Mouse (Mus musculus) kidney, postnatal 0 days (tissue): ENCODE data around the gene Fbxo5. TPM values are rescaled to one million over a fixed set of nuclear protein-coding genes. Genes with fewer than 3 reads are reported as not detected.

ENCODE experiments used
- ATAC-seq: fragments of 200-750 bp; cut with Nextera tagmentation; replicated peaks from 2 replicates; pipeline ENCODE4 v1.8.0; 2017; ENCODE audit warnings: low read depth, moderate number of reproducible peaks, moderate TSS enrichment, moderate library complexity; ENCODE audit not compliant: low FRiP score
- DNase-seq: peaks from one replicate; pipeline ENCODE4 v3.0.0-alpha.2; 2016; ENCODE audit warnings: low spot score
- H3K27ac ChIP-seq: fragments of 300-500 bp; sonication (generic); 2 replicates; pipeline ENCODE4 v1.5.1; 2014; ENCODE audit warnings: mild to moderate bottlenecking
- H3K27me3 ChIP-seq: fragments of 300-500 bp; sonication (generic); 2 replicates; pipeline ENCODE4 v1.6.1; 2014; ENCODE audit warnings: low read length, mixed read lengths; ENCODE audit not compliant: insufficient read depth
- H3K36me3 ChIP-seq: fragments of 300-500 bp; sonication (generic); 2 replicates; pipeline ENCODE4 v1.6.1; 2014; ENCODE audit warnings: low read length, mixed read lengths; ENCODE audit not compliant: insufficient read depth
- H3K4me1 ChIP-seq: fragments of 300-500 bp; sonication (generic); replicated peaks from 2 replicates; pipeline ENCODE4 v1.6.1; 2014; ENCODE audit warnings: antibody characterized with exemption, low read length, mixed read lengths; ENCODE audit not compliant: insufficient read depth
- H3K4me2 ChIP-seq: fragments of 300-500 bp; sonication (generic); 2 replicates; pipeline ENCODE4 v1.6.1; 2014; ENCODE audit warnings: mild to moderate bottlenecking, low read length, moderate library complexity, mixed read lengths
- H3K4me3 ChIP-seq: fragments of 300-500 bp; sonication (generic); replicated peaks from 2 replicates; pipeline ENCODE4 v1.5.1; 2014; ENCODE audit warnings: low read depth, low read length
- H3K9ac ChIP-seq: fragments of 300-500 bp; sonication (generic); 2 replicates; pipeline ENCODE4 v1.6.1; 2014; ENCODE audit warnings: low read depth, low read length
- H3K9me3 ChIP-seq: fragments of 300-500 bp; sonication (generic); replicated peaks from 2 replicates; pipeline ENCODE4 v1.6.1; 2016; ENCODE audit warnings: low read length, inconsistent platforms, mixed read lengths
- CTCF ChIP-seq: IDR thresholded peaks from 2 replicates; pipeline ENCODE4 v1.5.1; 2016; ENCODE audit warnings: antibody characterized with exemption, low read depth, mild to moderate bottlenecking, moderate library complexity
- WGBS: fragments of 180-500 bp; shearing (Covaris S2); extraction: QIAGEN DNeasy Blood & Tissue Kit; methylation state at CpG from one replicate; pipeline ENCODE4 v1.1.7; 2014; 5-methylcytosine and 5-hydroxymethylcytosine counted together
- polyA plus RNA-seq: library from polyadenylated mRNA; unstranded; fragments of >200 nt; fragmentation: Nextera tagmentation; extraction: Ambion mirVana; gene quantifications from 2 replicates; pipeline ENCODE4 v1.2.1, GENCODE M21; 2015

Fbxo5 gene
- polyA plus RNA-seq, 1 experiment from 2014 or later: 29.3 TPM

DNA sequence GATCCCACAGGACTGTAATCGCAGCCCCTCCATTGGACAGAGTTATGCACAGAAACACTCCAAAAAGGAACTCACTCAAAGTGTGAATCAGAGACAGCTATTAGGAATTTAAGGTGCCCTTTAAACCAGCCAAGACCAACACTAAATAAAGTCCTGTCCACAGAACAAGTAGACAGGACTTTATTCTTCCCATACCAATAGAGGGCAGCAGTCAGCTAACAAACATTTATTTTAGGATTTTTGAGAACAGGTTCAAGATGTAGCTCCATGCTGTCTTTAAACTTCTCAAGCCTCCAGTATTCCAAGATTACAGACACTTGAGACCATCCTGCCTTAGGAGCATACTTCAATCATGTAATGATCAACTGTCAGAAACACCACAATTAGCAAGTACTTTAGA, 4.9 kb downstream of the Fbxo5 start:
- Histone ChIP-seq H3K27ac (no peak overlapping the region), H3K4me1 (peaks cover 13% of the 10 kb centered on the region; the same call in 1 of the 2 replicates), H3K4me2 (no peak overlapping the region), H3K4me3 (no peak overlapping the region), H3K36me3 (peaks cover 29% of the 10 kb centered on the region), H3K9me3 (no peaks in the 10 kb centered on the region), H3K9ac (no peak overlapping the region), H3K27me3 (no peaks in the 10 kb centered on the region)
- 97% methylated on average over 1 of the region's 1 CpGs for WGBS
- peak; percentile 69 for DNase-seq
- peak; percentile 67 for TF ChIP-seq CTCF
- no peak for ATAC-seq

DNA sequence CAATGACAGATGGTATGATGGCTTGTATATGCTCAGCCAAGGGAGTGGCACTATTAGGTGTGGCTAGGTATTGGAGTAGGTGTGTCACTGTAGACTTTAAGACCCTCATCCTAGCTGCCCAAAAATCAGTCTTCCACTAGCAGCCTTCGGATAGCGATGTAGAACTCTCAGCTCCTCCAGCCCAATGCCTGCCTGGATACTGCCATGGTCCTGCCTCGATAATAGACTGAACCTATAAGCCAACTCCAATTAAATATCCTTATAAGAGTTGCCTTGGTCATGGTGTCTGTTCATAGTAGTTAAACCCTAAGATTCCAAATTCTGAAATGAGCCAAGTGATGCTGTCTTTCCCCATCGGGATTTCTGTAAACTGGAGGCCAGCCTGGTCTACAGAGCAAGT, 7.3 kb downstream of the Fbxo5 start:
- H3K4me2 ChIP-seq: no peak overlapping the region
- H3K27me3 ChIP-seq: no peaks in the 10 kb centered on the region
- WGBS: 88% methylated on average over 4 of the region's 4 CpGs
- H3K27ac ChIP-seq: no peak overlapping the region
- DNase-seq: no peak
- H3K36me3 ChIP-seq: peaks cover 29% of the 10 kb centered on the region
- no peak for TF ChIP-seq CTCF
- H3K4me3 ChIP-seq: no peak overlapping the region
- peaks cover 5% of the 10 kb centered on the region; the same call in 1 of the 2 replicates for H3K4me1 ChIP-seq
- no peak overlapping the region for H3K9ac ChIP-seq
- no peaks in the 10 kb centered on the region for H3K9me3 ChIP-seq
- no peak for ATAC-seq

DNA sequence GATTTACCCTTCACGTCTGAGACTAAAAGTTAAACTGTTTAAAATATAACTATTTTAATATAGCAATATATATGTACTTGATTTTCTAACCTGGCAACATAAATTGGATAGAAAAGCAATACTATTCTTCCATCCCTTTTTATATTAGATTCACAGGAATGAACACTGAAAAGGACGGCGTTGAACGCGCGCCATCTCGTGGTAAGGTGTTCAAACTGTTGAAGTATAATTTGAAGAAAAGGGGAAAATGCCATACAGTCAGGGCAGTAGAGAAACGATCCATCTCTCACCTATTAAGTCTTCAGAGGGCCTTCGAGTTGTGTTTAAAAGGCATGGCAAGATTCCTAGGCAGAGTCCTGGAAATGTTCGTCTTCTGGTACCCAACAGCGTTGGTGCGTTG, 14.7 kb downstream of the Fbxo5 start:
- peak; percentile 74 for DNase-seq
- no peaks in the 10 kb centered on the region for H3K9me3 ChIP-seq
- no peak overlapping the region for H3K9ac ChIP-seq
- H3K4me1 ChIP-seq: no peaks in the 10 kb centered on the region
- ATAC-seq: no peak
- H3K4me2 ChIP-seq: no peak overlapping the region
- no peaks in the 10 kb centered on the region for H3K36me3 ChIP-seq
- WGBS: 21% methylated on average over 12 of the region's 12 CpGs
- no peaks in the 10 kb centered on the region for H3K27me3 ChIP-seq
- TF ChIP-seq CTCF: peak; percentile 79
- no peak overlapping the region for H3K27ac ChIP-seq
- H3K4me3 ChIP-seq: no peak overlapping the region

DNA sequence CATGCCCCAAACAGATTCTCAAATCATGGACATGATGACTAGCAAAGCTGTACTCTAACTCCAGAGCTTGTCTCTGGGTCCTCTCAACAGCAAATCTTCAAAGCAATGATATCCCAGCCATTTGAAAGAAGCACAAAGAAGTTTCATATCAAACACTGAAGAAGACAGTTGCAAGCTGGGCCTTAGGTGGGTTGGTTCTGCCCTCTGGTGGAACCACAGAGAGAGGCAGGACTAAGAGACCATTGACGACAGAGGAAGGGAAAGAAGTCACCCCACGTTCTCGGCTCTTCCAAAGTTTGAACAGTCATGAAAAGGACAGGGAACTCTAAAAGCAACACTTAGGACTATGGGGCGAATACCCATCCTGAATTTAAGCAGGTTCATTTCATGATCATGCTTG, 18.5 kb downstream of the Fbxo5 start:
- Histone ChIP-seq H3K27ac (no peak overlapping the region), H3K4me2 (no peak overlapping the region), H3K4me3 (no peak overlapping the region), H3K36me3 (no peaks in the 10 kb centered on the region), H3K9me3 (no peaks in the 10 kb centered on the region), H3K9ac (no peak overlapping the region), H3K4me1 (no peaks in the 10 kb centered on the region), H3K27me3 (no peaks in the 10 kb centered on the region)
- TF ChIP-seq CTCF: peak; percentile 80
- ATAC-seq (no peak), DNase-seq (peak; percentile 42)
- WGBS: 19% methylated on average over 4 of the region's 4 CpGs

Other genes with a start within 250 kb of the Fbxo5 start
- 12.2 and 12.4 TPM in 2 replicates for gene Myct1, start 211.8 kb downstream of the Fbxo5 start, polyA plus RNA-seq
- 1.6 and 1.9 TPM in 2 replicates for gene Vip, start 166.4 kb downstream of the Fbxo5 start, polyA plus RNA-seq
- 13.1 and 13.3 TPM in 2 replicates for gene Mtrf1l, start 18.3 kb upstream of the Fbxo5 start, polyA plus RNA-seq
- 0.36 and 0.64 TPM in 2 replicates for gene Rgs17, start 116.8 kb upstream of the Fbxo5 start, polyA plus RNA-seq